Mouse (Mus musculus) bone marrow, adult 2 months (tissue): ENCODE results near the gene Sipa1l1.

Experiments
- CTCF ChIP-seq: fragments of 200-500 bp; IDR thresholded peaks from 2 replicates; pipeline ENCODE4 v1.5.1; 2011; ENCODE audit warnings: low read length, control low read depth; ENCODE audit not compliant: control insufficient read depth, insufficient read depth
- POLR2A ChIP-seq: fragments of 200-500 bp; IDR thresholded peaks from 2 replicates; pipeline ENCODE4 v1.6.1; 2011; ENCODE audit warnings: low read depth, mild to moderate bottlenecking, control low read depth, low read length, borderline replicate concordance; ENCODE audit not compliant: control insufficient read depth

DNA sequence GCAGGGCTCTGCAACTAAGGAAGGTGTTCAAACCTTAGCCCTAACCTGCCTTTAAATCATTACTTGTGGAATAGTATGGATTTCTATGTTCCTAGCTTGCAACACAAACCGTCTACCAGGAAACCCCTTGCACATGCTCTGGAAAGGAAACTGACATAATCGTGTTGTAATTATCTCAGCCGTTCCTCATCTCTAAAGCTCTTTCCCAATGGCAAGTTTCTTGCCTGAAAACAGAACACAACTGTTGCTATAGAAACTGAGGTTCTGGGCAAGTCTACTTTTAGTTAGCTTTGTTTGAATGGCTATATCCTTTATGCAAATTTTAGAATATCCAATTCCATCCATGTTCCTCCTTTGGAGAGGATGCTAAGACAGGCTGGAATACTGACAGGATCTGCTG, 217.9 kb downstream of the Sipa1l1 start:
- TF ChIP-seq CTCF = no peak
- TF ChIP-seq POLR2A = no peak
